Mouse (Mus musculus) forebrain, embryonic 15.5 days (tissue): ENCODE measurements around the gene Jun. TPM values are rescaled to one million over a fixed set of nuclear protein-coding genes. Genes with fewer than 3 reads are reported as not detected.

Experiments
- ATAC-seq: fragments of 200-750 bp; cut with Nextera tagmentation; replicated peaks from 2 replicates; pipeline ENCODE4 v1.8.0; 2017; ENCODE audit warnings: mild to moderate bottlenecking, moderate TSS enrichment, moderate library complexity
- H3K27ac ChIP-seq: fragments of 300-500 bp; sonication (generic); replicated peaks from 2 replicates; pipeline ENCODE4 v1.5.1; 2015; ENCODE audit warnings: mild to moderate bottlenecking, inconsistent platforms
- H3K27me3 ChIP-seq: fragments of 300-500 bp; sonication (generic); 2 replicates; pipeline ENCODE4 v1.6.1; 2015; ENCODE audit warnings: inconsistent platforms
- H3K36me3 ChIP-seq: fragments of 300-500 bp; sonication (generic); 2 replicates; pipeline ENCODE4 v1.6.1; 2015; ENCODE audit warnings: mild to moderate bottlenecking, inconsistent platforms
- H3K4me1 ChIP-seq: fragments of 300-500 bp; sonication (generic); 2 replicates; pipeline ENCODE4 v1.6.1; 2015; ENCODE audit warnings: inconsistent platforms
- H3K4me2 ChIP-seq: fragments of 300-500 bp; sonication (generic); replicated peaks from 2 replicates; pipeline ENCODE4 v1.6.1; 2015; ENCODE audit warnings: mild to moderate bottlenecking, inconsistent platforms
- H3K4me3 ChIP-seq: fragments of 300-500 bp; sonication (generic); 2 replicates; pipeline ENCODE4 v1.5.1; 2015; ENCODE audit warnings: mild to moderate bottlenecking, inconsistent platforms
- H3K9ac ChIP-seq: fragments of 300-500 bp; sonication (generic); replicated peaks from 2 replicates; pipeline ENCODE4 v1.6.1; 2015; ENCODE audit warnings: mild to moderate bottlenecking, inconsistent platforms
- H3K9me3 ChIP-seq: fragments of 300-500 bp; sonication (generic); 2 replicates; pipeline ENCODE4 v1.6.1; 2016; ENCODE audit warnings: inconsistent platforms
- WGBS: fragments of 180-500 bp; shearing (Covaris S2); methylation state at CpG from one replicate; pipeline ENCODE4 v1.1.7; 2015; ENCODE audit warnings: mixed read lengths; 5-methylcytosine and 5-hydroxymethylcytosine counted together
- polyA plus RNA-seq: library from polyadenylated mRNA; unstranded; fragments of >200 nt; fragmentation: Nextera tagmentation; extraction: Ambion mirVana; gene quantifications from 2 replicates; pipeline ENCODE4 v1.2.1, GENCODE M21; 2015

The Jun gene
- polyA plus RNA-seq, 1 experiment from 2014 or later = 80.2 TPM

GRCm38 (mm10) chr4:95018221-95018620 is 33.8 kb downstream of the Jun start:
- no peaks in the 10 kb centered on the region for H3K4me1 ChIP-seq
- no peaks in the 10 kb centered on the region for H3K9me3 ChIP-seq
- no peak overlapping the region for H3K4me3 ChIP-seq
- no peaks in the 10 kb centered on the region for H3K27me3 ChIP-seq
- no peak overlapping the region for H3K4me2 ChIP-seq
- no peak overlapping the region for H3K27ac ChIP-seq
- WGBS = 19% methylated on average over 7 of the region's 7 CpGs
- no peaks in the 10 kb centered on the region for H3K36me3 ChIP-seq
- no peak for ATAC-seq
- H3K9ac ChIP-seq = no peak overlapping the region

- no peak overlapping the region for H3K4me3 ChIP-seq
- peaks cover 6% of the 10 kb centered on the region; the same call in 1 of the 2 replicates for H3K4me1 ChIP-seq
- H3K36me3 ChIP-seq = no peaks in the 10 kb centered on the region
- H3K4me2 ChIP-seq = no peak overlapping the region
- WGBS = 72% methylated on average over 1 of the region's 1 CpGs
- no peaks in the 10 kb centered on the region for H3K9me3 ChIP-seq
- no peak overlapping the region for H3K27ac ChIP-seq
- no peak for ATAC-seq
- no peak overlapping the region for H3K9ac ChIP-seq
- no peaks in the 10 kb centered on the region for H3K27me3 ChIP-seq
Observed at GRCm38 (mm10) chr4:95012706-95013105, 39.3 kb downstream of the Jun start.

GRCm38 (mm10) chr4:95012256-95012655 is 39.8 kb downstream of the Jun start:
- no peaks in the 10 kb centered on the region for H3K36me3 ChIP-seq
- no peaks in the 10 kb centered on the region for H3K27me3 ChIP-seq
- H3K9me3 ChIP-seq = no peaks in the 10 kb centered on the region
- H3K9ac ChIP-seq = no peak overlapping the region
- no peak overlapping the region for H3K4me2 ChIP-seq
- H3K4me3 ChIP-seq = no peak overlapping the region
- H3K4me1 ChIP-seq = peaks cover 7% of the 10 kb centered on the region; the same call in 1 of the 2 replicates
- ATAC-seq = no peak
- no peak overlapping the region for H3K27ac ChIP-seq

GRCm38 (mm10) chr4:95008175-95009057 is 43.6 kb downstream of the Jun start:
- no peak overlapping the region for H3K9ac ChIP-seq
- peaks cover 7% of the 10 kb centered on the region; the same call in 1 of the 2 replicates for H3K4me1 ChIP-seq
- no peaks in the 10 kb centered on the region for H3K36me3 ChIP-seq
- no peak overlapping the region; the same call in 1 of the 2 replicates for H3K4me2 ChIP-seq
- peak; percentile 91 for ATAC-seq
- WGBS = 45% methylated on average over 13 of the region's 13 CpGs
- H3K27ac ChIP-seq = no peak overlapping the region
- H3K27me3 ChIP-seq = no peaks in the 10 kb centered on the region
- H3K9me3 ChIP-seq = no peaks in the 10 kb centered on the region
- H3K4me3 ChIP-seq = no peak overlapping the region

GRCm38 (mm10) chr4:95007759-95008158 is 44.3 kb downstream of the Jun start:
- Histone ChIP-seq H3K9ac (no peak overlapping the region), H3K27ac (no peak overlapping the region), H3K36me3 (no peaks in the 10 kb centered on the region), H3K4me3 (no peak overlapping the region), H3K4me2 (no peak overlapping the region; the same call in 1 of the 2 replicates), H3K9me3 (no peaks in the 10 kb centered on the region), H3K4me1 (peaks cover 7% of the 10 kb centered on the region; the same call in 1 of the 2 replicates), H3K27me3 (no peaks in the 10 kb centered on the region)
- ATAC-seq = peak; percentile 48
- 37% methylated on average over 8 of the region's 8 CpGs for WGBS

- H3K36me3 ChIP-seq = no peaks in the 10 kb centered on the region
- peaks cover 7% of the 10 kb centered on the region; the same call in 1 of the 2 replicates for H3K4me1 ChIP-seq
- H3K4me3 ChIP-seq = no peak overlapping the region
- no peaks in the 10 kb centered on the region for H3K27me3 ChIP-seq
- no peak overlapping the region for H3K4me2 ChIP-seq
- no peaks in the 10 kb centered on the region for H3K9me3 ChIP-seq
- no peak overlapping the region for H3K27ac ChIP-seq
- ATAC-seq = no peak
- WGBS = 55% methylated on average over 6 of the region's 6 CpGs
- no peak overlapping the region for H3K9ac ChIP-seq
Observed at GRCm38 (mm10) chr4:95005251-95005830, 46.7 kb downstream of the Jun start.

- WGBS = 62% methylated on average over 6 of the region's 6 CpGs
- H3K4me1 ChIP-seq = no peaks in the 10 kb centered on the region
- ATAC-seq = no peak
- no peaks in the 10 kb centered on the region for H3K9me3 ChIP-seq
- no peaks in the 10 kb centered on the region for H3K36me3 ChIP-seq
- no peak overlapping the region for H3K4me3 ChIP-seq
- no peaks in the 10 kb centered on the region for H3K27me3 ChIP-seq
- H3K4me2 ChIP-seq = no peak overlapping the region
- no peak overlapping the region for H3K9ac ChIP-seq
- H3K27ac ChIP-seq = no peak overlapping the region
Observed at GRCm38 (mm10) chr4:95001043-95001775, 50.8 kb downstream of the Jun start.

GRCm38 (mm10) chr4:95000147-95000546 is 51.9 kb downstream of the Jun start:
- Histone ChIP-seq H3K9ac (no peak overlapping the region), H3K4me1 (no peaks in the 10 kb centered on the region), H3K9me3 (no peaks in the 10 kb centered on the region), H3K27ac (no peak overlapping the region), H3K4me3 (no peak overlapping the region), H3K4me2 (no peak overlapping the region), H3K27me3 (no peaks in the 10 kb centered on the region), H3K36me3 (no peaks in the 10 kb centered on the region)
- 89% methylated on average over 1 of the region's 1 CpGs for whole genome bisulfite sequencing
- no peak for ATAC-seq

GRCm38 (mm10) chr4:94999249-94999648 is 52.8 kb downstream of the Jun start:
- Histone ChIP-seq H3K9me3 (no peaks in the 10 kb centered on the region), H3K27me3 (no peaks in the 10 kb centered on the region), H3K4me1 (no peaks in the 10 kb centered on the region), H3K4me2 (no peak overlapping the region), H3K27ac (no peak overlapping the region), H3K4me3 (no peak overlapping the region), H3K9ac (no peak overlapping the region), H3K36me3 (no peaks in the 10 kb centered on the region)
- 72% methylated on average over 3 of the region's 3 CpGs for WGBS
- no peak for ATAC-seq

Other genes with a start within 250 kb of the Jun start
- 0.14 and 0.15 TPM in 2 replicates for gene Eqtn, start 123.4 kb downstream of the Jun start, polyA plus RNA-seq
- gene Mysm1, start 73.1 kb downstream of the Jun start, polyA plus RNA-seq = 27.4 and 30.4 TPM in 2 replicates